Mouse (Mus musculus) hindbrain, embryonic 14.5 days (tissue): ENCODE measurements around the gene Gm44805. TPM values are rescaled to one million over a fixed set of nuclear protein-coding genes. Genes with fewer than 3 reads are reported as not detected.

ENCODE experiments used
- ATAC-seq: fragments of 200-750 bp; cut with Nextera tagmentation; 2 replicates; pipeline ENCODE4 v1.8.0; 2017; ENCODE audit warnings: moderate number of reproducible peaks, mild to moderate bottlenecking, moderate TSS enrichment, moderate library complexity; ENCODE audit not compliant: low FRiP score
- DNase-seq: peaks from one replicate; pipeline ENCODE4 v3.0.0-alpha.2; 2015; ENCODE audit warnings: low spot score
- H3K27ac ChIP-seq: fragments of 300-500 bp; sonication (generic); 2 replicates; pipeline ENCODE4 v1.5.1; 2014; ENCODE audit warnings: mild to moderate bottlenecking, moderate library complexity
- H3K27me3 ChIP-seq: fragments of 300-500 bp; sonication (generic); 2 replicates; pipeline ENCODE4 v1.6.1; 2014; ENCODE audit warnings: mild to moderate bottlenecking, low read length, mixed read lengths; ENCODE audit not compliant: control insufficient read depth, insufficient read depth
- H3K36me3 ChIP-seq: fragments of 300-500 bp; sonication (generic); replicated peaks from 2 replicates; pipeline ENCODE4 v1.6.1; 2014; ENCODE audit not compliant: control insufficient read depth, insufficient read depth
- H3K4me1 ChIP-seq: fragments of 300-500 bp; sonication (generic); replicated peaks from 2 replicates; pipeline ENCODE4 v1.6.1; 2014; ENCODE audit warnings: antibody characterized with exemption, low read length, mixed read lengths; ENCODE audit not compliant: control insufficient read depth, insufficient read depth
- H3K4me2 ChIP-seq: fragments of 300-500 bp; sonication (generic); replicated peaks from 2 replicates; pipeline ENCODE4 v1.6.1; 2014; ENCODE audit warnings: mild to moderate bottlenecking, moderate library complexity
- H3K4me3 ChIP-seq: fragments of 300-500 bp; sonication (generic); replicated peaks from 2 replicates; pipeline ENCODE4 v1.5.1; 2014; ENCODE audit warnings: mild to moderate bottlenecking, low read length
- H3K9ac ChIP-seq: fragments of 300-500 bp; sonication (generic); 2 replicates; pipeline ENCODE4 v1.6.1; 2014
- H3K9me3 ChIP-seq: fragments of 300-500 bp; sonication (generic); 2 replicates; pipeline ENCODE4 v1.6.1; 2016; ENCODE audit warnings: low read length; ENCODE audit not compliant: control insufficient read depth
- WGBS: fragments of 180-500 bp; shearing (Covaris S2); extraction: QIAGEN DNeasy Blood & Tissue Kit; methylation state at CpG from one replicate; pipeline ENCODE4 v1.1.7; 2014; 5-methylcytosine and 5-hydroxymethylcytosine counted together
- polyA plus RNA-seq: library from polyadenylated mRNA; unstranded; fragments of >200 nt; fragmentation: Nextera tagmentation; extraction: Ambion mirVana; gene quantifications from 2 replicates; pipeline ENCODE4 v1.2.1, GENCODE M21; 2014

Gene Gm44805
- polyA plus RNA-seq, 1 experiment from 2014 or later, result not detected

GRCm38 (mm10) chr7:19686521-19686920, 5.3 kb upstream of the Gm44805 start:
- WGBS, result 87% methylated on average over 6 of the region's 6 CpGs

GRCm38 (mm10) chr7:19685374-19685773, 4.2 kb upstream of the Gm44805 start:
- Histone ChIP-seq H3K9me3 (no peaks in the 10 kb centered on the region), H3K4me2 (no peak overlapping the region), H3K4me3 (no peak overlapping the region), H3K27ac (no peak overlapping the region), H3K36me3 (no peaks in the 10 kb centered on the region), H3K4me1 (no peaks in the 10 kb centered on the region), H3K9ac (no peak overlapping the region), H3K27me3 (no peaks in the 10 kb centered on the region)
- no peak for DNase-seq
- 67% methylated on average over 4 of the region's 4 CpGs for WGBS
- no peak for ATAC-seq

More at GRCm38 (mm10) chr7:19686521-19686920, 5.3 kb upstream of the Gm44805 start:
- DNase-seq (no peak), ATAC-seq (no peak)
- no peaks in the 10 kb centered on the region for H3K36me3 ChIP-seq
- no peak overlapping the region for H3K4me2 ChIP-seq
- no peaks in the 10 kb centered on the region for H3K9me3 ChIP-seq
- H3K9ac ChIP-seq, result no peak overlapping the region
- H3K4me3 ChIP-seq, result no peak overlapping the region
- H3K4me1 ChIP-seq, result no peaks in the 10 kb centered on the region
- no peak overlapping the region for H3K27ac ChIP-seq
- H3K27me3 ChIP-seq, result no peaks in the 10 kb centered on the region

GRCm38 (mm10) chr7:19683771-19684201, 2.6 kb upstream of the Gm44805 start:
- no peaks in the 10 kb centered on the region for H3K9me3 ChIP-seq
- ATAC-seq (no peak), DNase-seq (no peak)
- no peak overlapping the region for H3K4me2 ChIP-seq
- no peak overlapping the region for H3K9ac ChIP-seq
- 88% methylated on average over 6 of the region's 6 CpGs for WGBS
- no peaks in the 10 kb centered on the region for H3K27me3 ChIP-seq
- no peak overlapping the region for H3K4me3 ChIP-seq
- no peaks in the 10 kb centered on the region for H3K36me3 ChIP-seq
- H3K4me1 ChIP-seq, result no peaks in the 10 kb centered on the region
- H3K27ac ChIP-seq, result no peak overlapping the region

DNA sequence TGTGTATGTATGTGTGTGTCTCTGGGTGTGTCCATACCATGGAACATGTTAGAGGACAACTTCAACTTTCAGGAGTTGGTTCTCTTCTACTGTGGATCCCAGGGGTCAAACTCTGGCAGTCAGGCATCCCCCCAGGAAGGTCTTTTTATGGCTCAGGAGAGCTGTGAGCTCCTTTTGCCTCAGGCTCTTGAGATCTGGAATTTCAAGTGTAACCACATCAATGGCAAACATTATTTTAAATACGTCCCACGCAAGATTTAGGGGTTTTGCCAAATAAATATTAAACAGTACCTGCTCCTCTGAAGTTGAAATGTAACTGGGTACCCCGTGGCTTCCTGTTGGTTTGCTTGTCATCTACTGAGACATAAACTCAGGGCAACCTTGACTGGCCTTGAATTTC, 1.8 kb upstream of the Gm44805 start:
- H3K4me3 ChIP-seq, result no peak overlapping the region
- no peak for DNase-seq
- no peak overlapping the region for H3K27ac ChIP-seq
- no peak overlapping the region for H3K4me2 ChIP-seq
- H3K4me1 ChIP-seq, result no peaks in the 10 kb centered on the region
- no peak for ATAC-seq
- no peak overlapping the region for H3K9ac ChIP-seq
- H3K36me3 ChIP-seq, result no peaks in the 10 kb centered on the region
- H3K9me3 ChIP-seq, result no peaks in the 10 kb centered on the region
- WGBS, result 83% methylated on average over 3 of the region's 3 CpGs
- H3K27me3 ChIP-seq, result no peaks in the 10 kb centered on the region

GRCm38 (mm10) chr7:19680702-19681101, 521 bp downstream of the Gm44805 start:
- H3K4me2 ChIP-seq, result no peak overlapping the region
- H3K27me3 ChIP-seq, result no peaks in the 10 kb centered on the region
- H3K9ac ChIP-seq, result no peak overlapping the region
- no peaks in the 10 kb centered on the region for H3K4me1 ChIP-seq
- H3K27ac ChIP-seq, result no peak overlapping the region
- no peaks in the 10 kb centered on the region for H3K9me3 ChIP-seq
- DNase-seq (no peak), ATAC-seq (no peak)
- no peaks in the 10 kb centered on the region for H3K36me3 ChIP-seq
- no peak overlapping the region for H3K4me3 ChIP-seq
- WGBS, result 88% methylated on average over 2 of the region's 2 CpGs

DNA sequence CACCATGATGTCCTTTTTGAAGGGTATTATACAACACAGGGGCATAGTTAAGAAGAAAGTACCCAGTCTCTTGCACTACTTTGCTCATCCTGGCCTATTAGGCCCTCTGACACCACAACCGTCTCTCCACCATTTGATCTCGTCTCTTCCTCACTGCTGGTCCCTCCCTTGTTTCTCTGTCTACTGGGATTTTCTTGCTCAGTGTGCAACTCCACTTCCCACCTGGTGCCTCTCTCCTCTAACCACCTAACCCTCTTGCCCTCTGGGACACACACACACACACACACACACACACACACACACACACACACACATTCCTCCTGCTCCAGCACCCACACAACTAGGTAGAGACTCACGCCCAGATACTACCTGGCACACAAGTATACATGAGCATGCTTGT, 2.3 kb downstream of the Gm44805 start:
- Histone ChIP-seq H3K27me3 (no peaks in the 10 kb centered on the region), H3K4me2 (no peak overlapping the region), H3K27ac (no peak overlapping the region), H3K9ac (no peak overlapping the region), H3K9me3 (no peaks in the 10 kb centered on the region), H3K36me3 (no peaks in the 10 kb centered on the region), H3K4me1 (no peaks in the 10 kb centered on the region), H3K4me3 (no peak overlapping the region)
- 88% methylated on average over 3 of the region's 3 CpGs for WGBS
- DNase-seq, result no peak
- ATAC-seq, result no peak

- Histone ChIP-seq H3K4me3 (no peak within 1 kb of the TSS), H3K9ac (no peak within 1 kb of the TSS), H3K9me3 (no peaks in the 10 kb centered on the region), H3K4me2 (no peak within 1 kb of the TSS), H3K36me3 (no peaks in the 10 kb centered on the region), H3K27me3 (no peaks in the 10 kb centered on the region), H3K27ac (no peak within 1 kb of the TSS), H3K4me1 (no peaks in the 10 kb centered on the region)
- ATAC-seq (no peak), DNase-seq (no peak)
- WGBS, result 82% methylated on average over 8 of the region's 8 CpGs
Observed at GRCm38 (mm10) chr7:19677872-19678271, 3.4 kb downstream of the Gm44805 start, which contains the start of gene Apoc2. TSS of gene Apoc2 (minus strand) at chr7:19677941.

GRCm38 (mm10) chr7:19676662-19677061, 4.6 kb downstream of the Gm44805 start:
- Histone ChIP-seq H3K4me1 (no peaks in the 10 kb centered on the region), H3K27me3 (no peaks in the 10 kb centered on the region), H3K27ac (no peak overlapping the region), H3K4me2 (no peak overlapping the region), H3K36me3 (no peaks in the 10 kb centered on the region), H3K9ac (no peak overlapping the region), H3K4me3 (no peak overlapping the region), H3K9me3 (no peaks in the 10 kb centered on the region)
- no peak for ATAC-seq
- DNase-seq, result no peak
- WGBS, result 67% methylated on average over 1 of the region's 1 CpGs

DNA sequence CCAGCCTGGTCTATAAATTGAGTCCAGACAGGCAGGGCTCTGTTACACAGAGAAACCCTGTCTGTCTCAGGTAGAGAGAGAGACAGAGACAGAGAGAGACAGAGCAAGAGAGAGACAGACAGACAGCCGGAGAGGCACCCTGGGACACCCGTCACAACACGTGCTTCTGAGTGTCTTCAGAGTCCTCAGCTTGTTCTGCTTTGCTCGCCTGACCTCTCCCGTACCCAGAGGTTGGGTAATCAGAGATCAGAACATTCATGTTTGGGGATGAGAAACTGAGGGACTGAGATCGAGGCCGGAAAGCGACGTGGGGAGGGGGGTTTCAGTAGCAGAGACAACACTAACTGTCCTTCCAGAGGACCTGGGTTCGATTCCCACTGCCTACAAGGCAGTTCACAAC, 5.4 kb downstream of the Gm44805 start:
- Histone ChIP-seq H3K9me3 (no peaks in the 10 kb centered on the region), H3K4me1 (no peaks in the 10 kb centered on the region), H3K4me3 (no peak overlapping the region), H3K27ac (no peak overlapping the region), H3K27me3 (no peaks in the 10 kb centered on the region), H3K4me2 (no peak overlapping the region), H3K36me3 (no peaks in the 10 kb centered on the region), H3K9ac (no peak overlapping the region)
- DNase-seq (no peak), ATAC-seq (no peak)
- 87% methylated on average over 10 of the region's 10 CpGs for WGBS

GRCm38 (mm10) chr7:19673083-19673699, 8.0 kb downstream of the Gm44805 start:
- Histone ChIP-seq H3K4me3 (no peak overlapping the region), H3K27me3 (no peaks in the 10 kb centered on the region), H3K9me3 (no peaks in the 10 kb centered on the region), H3K4me1 (no peaks in the 10 kb centered on the region), H3K4me2 (no peak overlapping the region), H3K27ac (no peak overlapping the region), H3K9ac (no peak overlapping the region), H3K36me3 (no peaks in the 10 kb centered on the region)
- WGBS, result 64% methylated on average over 14 of the region's 14 CpGs
- ATAC-seq (no peak), DNase-seq (no peak)
